Mouse (Mus musculus) cerebellum, adult 2 months (tissue): ENCODE data around the gene Tmem86b.
"Not testable (repeated sequence)": the region's sequence is repeated elsewhere in the genome, so short reads cannot be mapped to it uniquely, and the experiment has no call there.

Experiments
- CTCF ChIP-seq: fragments of 200-500 bp; IDR thresholded peaks from 2 replicates; pipeline ENCODE4 v1.5.1; 2011; ENCODE audit warnings: low read depth, mild to moderate bottlenecking, control low read depth, low read length, moderate library complexity, borderline replicate concordance; ENCODE audit not compliant: insufficient read depth
- POLR2A ChIP-seq: fragments of 200-500 bp; IDR thresholded peaks from 2 replicates; pipeline ENCODE4 v1.6.1; 2011; ENCODE audit warnings: low read length, control low read depth, borderline replicate concordance; ENCODE audit not compliant: insufficient read depth

- not testable (repeated sequence) for TF ChIP-seq CTCF, POLR2A
These were observed 49.7 kb downstream of the Tmem86b start for GRCm38 (mm10) chr7:4581481-4581880.
